Mouse (Mus musculus) neural tube, embryonic 14.5 days (tissue): ENCODE measurements at regions not wholly inside any gene's neighbourhood (a gene's known extent, or its start where the extent isn't known, plus 50 kb on each side); places are given as distances from the start of the nearest gene placed in this dataset.
A peak's percentile ranks its signal among the peaks of the same experiment; 100 is the strongest.

ENCODE experiments used
- ATAC-seq: fragments of 200-750 bp; cut with Nextera tagmentation; 2 replicates; pipeline ENCODE4 v1.8.0; 2017; ENCODE audit warnings: low read depth, mild to moderate bottlenecking, moderate TSS enrichment, moderate library complexity
- H3K27ac ChIP-seq: fragments of 300-500 bp; sonication (generic); 2 replicates; pipeline ENCODE4 v1.5.1; 2014; ENCODE audit warnings: low read depth, mild to moderate bottlenecking, control low read depth, low read length, moderate library complexity, mixed read lengths
- H3K27me3 ChIP-seq: fragments of 300-500 bp; sonication (generic); 2 replicates; pipeline ENCODE4 v1.6.1; 2014; ENCODE audit warnings: low read length; ENCODE audit not compliant: control insufficient read depth, insufficient read depth
- H3K36me3 ChIP-seq: fragments of 300-500 bp; sonication (generic); 2 replicates; pipeline ENCODE4 v1.6.1; 2014; ENCODE audit warnings: low read length, mixed read lengths; ENCODE audit not compliant: control insufficient read depth, insufficient read depth
- H3K4me1 ChIP-seq: fragments of 300-500 bp; sonication (generic); 2 replicates; pipeline ENCODE4 v1.6.1; 2014; ENCODE audit warnings: low read length; ENCODE audit not compliant: control insufficient read depth, insufficient read depth
- H3K4me2 ChIP-seq: fragments of 300-500 bp; sonication (generic); 2 replicates; pipeline ENCODE4 v1.6.1; 2014; ENCODE audit warnings: mild to moderate bottlenecking, low read depth, low read length, control low read depth
- H3K4me3 ChIP-seq: fragments of 300-500 bp; sonication (generic); 2 replicates; pipeline ENCODE4 v1.5.1; 2014; ENCODE audit warnings: low read depth, low read length, control low read depth, mixed read lengths
- H3K9ac ChIP-seq: fragments of 300-500 bp; sonication (generic); replicated peaks from 2 replicates; pipeline ENCODE4 v1.6.1; 2014; ENCODE audit warnings: low read depth, mild to moderate bottlenecking, control low read depth, low read length, mixed read lengths
- H3K9me3 ChIP-seq: fragments of 300-500 bp; sonication (generic); 2 replicates; pipeline ENCODE4 v1.6.1; 2016; ENCODE audit warnings: low read length; ENCODE audit not compliant: control insufficient read depth
- WGBS: fragments of 180-500 bp; shearing (Covaris S2); extraction: QIAGEN DNeasy Blood & Tissue Kit; methylation state at CpG from one replicate; pipeline ENCODE4 v1.1.7; 2014; 5-methylcytosine and 5-hydroxymethylcytosine counted together

DNA sequence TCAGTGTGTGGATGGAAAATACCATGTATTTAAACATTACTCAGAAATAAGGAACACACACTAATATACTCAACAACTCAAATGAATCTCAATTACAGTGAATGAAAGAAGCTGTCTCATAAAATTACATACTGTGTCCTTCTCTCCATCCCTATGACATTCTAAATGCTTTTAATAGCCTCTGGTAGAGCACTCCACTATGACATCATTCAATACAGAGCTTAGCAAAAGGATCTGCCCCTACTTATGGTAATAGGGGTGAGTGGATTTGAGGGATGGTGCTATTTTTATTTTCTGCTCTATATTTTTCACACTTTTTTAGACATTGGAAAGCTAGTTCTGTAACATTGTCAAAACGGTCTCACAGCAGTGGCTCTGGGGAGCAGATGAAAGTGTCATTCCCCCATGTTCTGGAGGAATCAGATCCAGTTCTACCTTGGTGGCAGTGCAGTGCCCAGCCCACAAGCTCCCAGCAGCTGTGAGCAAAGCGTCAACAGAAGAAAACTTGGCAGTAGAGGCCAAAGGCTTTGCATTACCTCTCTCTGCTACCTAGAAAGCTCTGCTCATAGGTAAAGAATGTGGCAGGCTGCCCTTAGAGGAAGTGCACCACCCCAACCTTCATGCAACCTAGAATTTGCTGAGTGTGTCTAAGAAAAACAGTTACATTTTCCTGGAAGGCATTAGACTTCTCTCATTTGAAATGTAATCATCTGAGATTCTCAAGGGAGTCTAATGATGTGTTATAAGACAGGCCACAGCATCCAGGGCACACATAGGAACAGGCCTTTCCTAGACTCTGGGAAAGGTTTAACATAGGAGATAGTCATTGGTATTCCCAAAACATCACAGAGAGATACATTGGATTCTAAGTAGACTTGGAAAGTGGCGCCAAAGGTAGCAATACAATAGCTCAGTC is 138.1 kb downstream of the Snx19 start:
- Histone ChIP-seq H3K4me2 (no peak overlapping the region), H3K4me1 (no peaks in the 10 kb centered on the region), H3K9me3 (no peaks in the 10 kb centered on the region), H3K36me3 (no peaks in the 10 kb centered on the region), H3K27me3 (no peaks in the 10 kb centered on the region), H3K9ac (no peak overlapping the region), H3K27ac (no peak overlapping the region), H3K4me3 (no peak overlapping the region)
- WGBS = 89% methylated on average over 3 of the region's 3 CpGs
- no peak for ATAC-seq

DNA sequence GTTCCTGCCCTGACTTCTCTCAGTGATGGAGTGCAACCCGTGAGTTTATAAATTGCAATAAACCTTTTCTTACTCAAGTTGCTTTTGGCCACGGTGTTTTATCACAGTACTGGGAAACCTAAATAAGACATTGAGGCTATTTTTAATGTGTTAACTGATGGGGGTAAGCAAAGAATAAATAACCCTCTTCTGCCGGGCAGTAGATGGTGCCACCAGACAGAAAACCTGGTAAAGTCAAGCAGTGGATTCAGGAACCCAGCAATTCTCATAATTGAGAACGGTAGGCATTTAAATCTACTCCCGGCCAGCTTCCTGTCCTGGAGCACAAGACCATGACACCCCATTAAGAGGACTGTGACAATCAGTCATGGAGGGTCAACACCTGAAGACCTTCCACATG is 136.5 kb downstream of the Snx19 start:
- H3K9ac ChIP-seq = no peak overlapping the region
- H3K27ac ChIP-seq = no peak overlapping the region
- H3K4me3 ChIP-seq = no peak overlapping the region
- 88% methylated on average over 5 of the region's 5 CpGs for whole genome bisulfite sequencing
- H3K36me3 ChIP-seq = no peaks in the 10 kb centered on the region
- no peaks in the 10 kb centered on the region for H3K27me3 ChIP-seq
- H3K9me3 ChIP-seq = no peaks in the 10 kb centered on the region
- H3K4me1 ChIP-seq = no peaks in the 10 kb centered on the region
- ATAC-seq = no peak
- no peak overlapping the region for H3K4me2 ChIP-seq

DNA sequence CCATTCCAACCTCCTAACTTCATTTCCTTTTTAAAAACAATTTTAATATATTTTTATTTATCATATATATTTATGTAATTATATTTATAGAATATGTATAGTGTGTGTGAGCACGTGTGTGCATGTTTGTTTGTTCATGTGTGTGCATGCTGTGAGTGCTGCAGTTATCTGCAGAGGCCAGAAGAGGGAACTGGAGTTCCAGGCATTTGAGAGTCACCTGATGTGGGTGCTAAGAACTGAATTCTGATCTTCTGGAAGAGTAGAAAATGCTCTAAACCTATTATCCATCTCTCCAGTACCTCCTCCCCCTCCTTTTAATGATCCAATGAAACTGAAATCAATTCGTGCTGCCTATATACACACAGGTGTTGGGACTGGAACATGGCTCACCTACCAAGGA is 128.0 kb downstream of the Snx19 start:
- WGBS = 82% methylated on average over 2 of the region's 2 CpGs
- Histone ChIP-seq H3K4me2 (no peak overlapping the region), H3K27ac (no peak overlapping the region), H3K27me3 (no peaks in the 10 kb centered on the region), H3K4me3 (no peak overlapping the region), H3K9me3 (no peaks in the 10 kb centered on the region), H3K4me1 (no peaks in the 10 kb centered on the region), H3K36me3 (no peaks in the 10 kb centered on the region), H3K9ac (no peak overlapping the region)
- ATAC-seq = no peak

DNA sequence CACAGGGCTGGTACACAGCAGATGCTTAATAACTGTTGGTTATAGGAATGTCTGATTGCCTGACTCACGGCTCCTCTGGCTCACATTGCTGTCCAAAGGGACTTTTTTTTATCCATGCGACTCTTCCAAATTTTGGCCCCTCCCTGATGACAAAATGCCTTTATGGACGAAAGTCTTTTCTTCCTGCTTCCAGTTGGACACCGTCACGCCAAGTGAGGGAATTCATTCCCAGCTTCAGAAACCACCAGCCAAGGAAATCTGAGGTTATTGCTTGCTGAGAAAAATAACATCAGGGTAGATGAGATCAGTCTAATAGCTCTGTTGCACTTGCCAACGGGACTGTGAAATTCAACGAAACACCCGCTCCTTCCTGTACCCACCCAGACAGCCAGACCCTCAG is 125.8 kb downstream of the Snx19 start:
- no peak overlapping the region for H3K4me3 ChIP-seq
- 91% methylated on average over 8 of the region's 8 CpGs for WGBS
- H3K27me3 ChIP-seq = no peaks in the 10 kb centered on the region
- no peaks in the 10 kb centered on the region for H3K36me3 ChIP-seq
- no peak overlapping the region for H3K27ac ChIP-seq
- H3K4me2 ChIP-seq = no peak overlapping the region
- no peaks in the 10 kb centered on the region for H3K9me3 ChIP-seq
- H3K4me1 ChIP-seq = no peaks in the 10 kb centered on the region
- no peak for ATAC-seq
- no peak overlapping the region for H3K9ac ChIP-seq

DNA sequence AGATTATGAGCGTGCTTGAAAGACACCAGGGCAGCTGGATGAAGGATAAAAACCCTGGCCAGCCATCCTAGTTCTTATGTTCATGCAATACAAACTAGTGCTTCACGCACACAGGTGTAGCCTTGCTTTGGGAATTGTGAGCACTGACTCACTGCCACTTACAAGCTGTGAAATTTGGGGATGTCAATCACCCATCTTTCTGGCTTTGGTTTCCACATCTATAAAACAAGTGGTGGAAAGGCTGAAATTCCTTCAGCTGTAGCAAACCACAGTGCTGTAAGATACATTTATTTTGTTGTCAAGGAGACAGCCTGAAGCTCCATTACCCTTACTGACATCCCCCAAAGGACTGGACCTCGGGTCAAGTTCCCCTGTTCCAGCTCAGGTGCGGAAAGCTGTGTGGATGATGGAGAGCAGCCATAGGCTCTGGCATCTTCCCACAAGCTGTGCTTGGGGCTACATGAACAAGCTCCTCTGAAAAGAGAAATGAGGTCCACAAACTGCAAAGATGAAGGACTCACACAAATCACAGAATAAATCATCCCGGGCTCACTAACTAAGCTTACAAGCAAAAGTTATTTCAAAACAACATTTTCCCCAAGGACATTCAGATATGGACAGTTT is 123.1 kb downstream of the Snx19 start:
- 88% methylated on average over 5 of the region's 5 CpGs for WGBS

DNA sequence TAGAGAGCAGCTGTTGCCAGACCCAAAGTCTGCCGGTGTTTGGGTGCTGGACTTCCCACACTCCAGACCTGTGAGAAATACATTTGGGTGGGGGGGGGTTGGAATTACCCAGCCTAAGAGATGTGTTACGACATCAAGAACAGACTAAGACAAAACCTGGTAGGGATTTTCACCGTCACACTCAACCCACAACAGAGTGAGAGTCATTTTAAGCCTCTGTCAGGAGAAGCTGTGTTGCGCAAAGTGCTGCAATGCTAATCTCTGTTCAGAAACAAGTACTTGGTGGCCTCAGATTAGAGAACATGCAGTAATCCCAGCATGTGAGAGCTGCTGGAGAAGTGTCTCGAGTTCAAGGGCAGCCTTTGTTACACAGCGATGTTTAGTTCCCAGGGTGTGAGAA is 113.0 kb downstream of the Snx19 start:
- no peaks in the 10 kb centered on the region for H3K27me3 ChIP-seq
- H3K27ac ChIP-seq = no peak overlapping the region
- ATAC-seq = no peak
- WGBS = 93% methylated on average over 6 of the region's 6 CpGs
- H3K36me3 ChIP-seq = no peaks in the 10 kb centered on the region
- H3K4me3 ChIP-seq = no peak overlapping the region
- no peak overlapping the region for H3K4me2 ChIP-seq
- H3K9ac ChIP-seq = no peak overlapping the region
- H3K9me3 ChIP-seq = no peaks in the 10 kb centered on the region
- H3K4me1 ChIP-seq = no peaks in the 10 kb centered on the region

More for the DNA sequence above, 123.1 kb downstream of the Snx19 start:
- H3K27me3 ChIP-seq = no peaks in the 10 kb centered on the region
- no peak overlapping the region for H3K4me3 ChIP-seq
- H3K9ac ChIP-seq = no peak overlapping the region
- ATAC-seq = no peak
- no peaks in the 10 kb centered on the region for H3K36me3 ChIP-seq
- no peak overlapping the region for H3K4me2 ChIP-seq
- H3K27ac ChIP-seq = no peak overlapping the region
- no peaks in the 10 kb centered on the region for H3K4me1 ChIP-seq
- no peaks in the 10 kb centered on the region for H3K9me3 ChIP-seq

DNA sequence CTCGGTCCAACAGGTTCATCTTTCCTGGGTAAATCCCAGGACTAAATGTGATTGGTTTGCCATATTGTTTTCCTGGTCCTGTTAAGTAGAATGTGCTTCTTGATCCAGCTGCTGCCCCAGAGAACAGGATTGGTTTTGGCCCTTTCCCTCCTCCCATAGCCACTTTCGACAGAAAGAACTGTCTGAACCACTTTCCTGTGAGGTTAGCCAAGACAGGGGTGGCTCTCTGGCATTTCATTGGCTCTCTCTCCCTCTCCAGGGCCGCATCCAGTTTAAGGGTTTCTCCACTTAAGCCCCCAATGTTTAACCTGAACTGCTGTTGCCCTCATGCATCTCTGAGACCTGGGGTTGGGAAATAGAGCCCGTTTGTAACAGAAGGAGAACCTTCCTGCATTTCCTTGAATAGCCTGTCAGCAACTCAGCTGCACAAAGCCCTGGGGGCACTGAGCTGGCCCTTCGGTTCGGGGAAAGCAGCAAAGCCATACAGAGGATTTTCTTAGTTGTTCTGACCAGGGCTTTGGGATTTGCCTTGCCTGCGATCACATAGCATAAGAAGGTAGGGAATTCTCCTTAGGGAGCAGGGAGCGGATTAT is 109.7 kb downstream of the Snx19 start:
- H3K9ac ChIP-seq = no peak overlapping the region
- H3K27ac ChIP-seq = no peak overlapping the region
- no peak overlapping the region for H3K4me3 ChIP-seq
- H3K36me3 ChIP-seq = no peaks in the 10 kb centered on the region
- 72% methylated on average over 8 of the region's 8 CpGs for WGBS
- ATAC-seq = no peak
- peaks cover 3% of the 10 kb centered on the region; the same call in 1 of the 2 replicates for H3K4me1 ChIP-seq
- H3K9me3 ChIP-seq = no peaks in the 10 kb centered on the region
- no peaks in the 10 kb centered on the region for H3K27me3 ChIP-seq
- H3K4me2 ChIP-seq = no peak overlapping the region

DNA sequence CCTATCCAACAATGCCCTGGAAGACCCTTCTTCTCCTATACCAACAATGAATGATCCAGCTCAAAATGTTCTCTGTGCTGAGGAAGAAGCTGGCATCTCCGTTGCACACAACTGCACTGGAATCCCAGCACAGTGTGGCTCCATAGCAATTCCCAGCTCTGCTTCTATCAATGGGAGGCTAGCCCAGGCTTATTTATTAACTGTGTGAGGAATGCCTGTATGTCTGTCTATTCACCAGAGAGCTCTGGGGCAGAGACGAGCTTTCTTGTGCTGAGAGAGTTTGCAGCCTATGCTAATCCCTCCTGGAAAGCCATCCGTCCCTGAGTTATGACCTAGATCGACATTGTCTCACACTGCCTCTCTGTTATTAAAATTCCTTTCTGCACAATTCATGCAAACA is 108.1 kb downstream of the Snx19 start:
- 33% methylated on average over 4 of the region's 4 CpGs for WGBS
- Histone ChIP-seq H3K9me3 (no peaks in the 10 kb centered on the region), H3K4me3 (no peak overlapping the region), H3K27me3 (no peaks in the 10 kb centered on the region), H3K36me3 (no peaks in the 10 kb centered on the region), H3K4me2 (no peak overlapping the region), H3K27ac (no peak overlapping the region), H3K4me1 (peaks cover 3% of the 10 kb centered on the region; the same call in 1 of the 2 replicates), H3K9ac (no peak overlapping the region)
- no peak for ATAC-seq

DNA sequence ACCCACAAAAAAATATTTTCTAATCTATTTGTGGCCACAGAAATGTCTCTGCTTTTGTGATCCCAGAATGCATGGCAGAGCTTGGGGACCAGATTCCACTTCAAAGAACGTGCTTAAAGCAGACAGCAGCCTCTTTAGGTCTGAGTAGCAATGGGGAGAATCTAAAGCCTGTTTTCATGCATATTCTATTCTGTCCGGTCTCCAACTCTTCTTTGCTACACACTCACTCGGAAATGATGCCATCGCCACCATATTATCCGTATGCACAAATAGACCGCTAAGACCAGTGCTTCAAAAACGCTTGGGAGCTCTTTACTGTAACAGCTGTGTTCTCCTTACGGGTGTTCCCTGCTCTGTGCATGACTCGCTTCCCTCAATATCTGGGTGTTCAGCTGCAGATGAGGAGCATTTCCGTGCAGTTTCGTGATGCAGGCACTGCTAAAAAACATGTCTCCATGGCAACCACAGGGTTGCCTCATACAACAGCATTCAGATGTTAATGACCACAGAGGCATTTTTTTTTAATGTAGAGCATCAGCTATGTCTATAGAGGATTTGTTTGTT is 107.0 kb downstream of the Snx19 start:
- 43% methylated on average over 11 of the region's 11 CpGs for WGBS
- Histone ChIP-seq H3K9me3 (no peaks in the 10 kb centered on the region), H3K27me3 (no peaks in the 10 kb centered on the region), H3K36me3 (no peaks in the 10 kb centered on the region), H3K4me3 (no peak overlapping the region), H3K4me2 (peak overlapping the region; percentile 6; the same call in 1 of the 2 replicates), H3K9ac (no peak overlapping the region), H3K27ac (peak overlapping the region; percentile 18; the same call in 1 of the 2 replicates), H3K4me1 (peaks cover 3% of the 10 kb centered on the region; the same call in 1 of the 2 replicates)
- peak; percentile 76 for ATAC-seq
